Mouse (Mus musculus): ENCODE data around the gene Emg1.
"Not testable (repeated sequence)": the region's sequence is repeated elsewhere in the genome, so short reads cannot be mapped to it uniquely, and the experiment has no call there.

Emg1 gene

DNA sequence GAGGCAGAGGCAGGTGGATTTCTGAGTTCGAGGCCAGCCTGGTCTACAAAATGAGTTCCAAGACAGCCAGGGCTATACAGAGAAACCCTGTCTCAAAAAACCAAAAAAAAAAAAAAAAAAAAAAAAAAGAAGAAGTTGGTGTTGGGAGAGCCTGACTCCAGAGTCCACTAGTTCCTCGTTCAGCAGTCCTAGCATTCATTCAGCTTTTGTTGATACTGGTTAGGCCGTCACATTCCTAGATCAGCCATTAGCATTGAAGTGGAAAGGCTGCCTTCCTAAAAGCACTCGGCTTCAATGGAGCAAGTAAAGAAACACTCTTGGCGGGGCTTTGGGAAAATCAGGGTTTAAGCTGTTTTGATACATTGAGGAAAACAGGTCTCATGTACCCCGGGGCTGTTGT is 29.7 kb downstream of the Emg1 start:
- DNase-seq (ENCODE audit: low spot score) = not testable (repeated sequence)

DNA sequence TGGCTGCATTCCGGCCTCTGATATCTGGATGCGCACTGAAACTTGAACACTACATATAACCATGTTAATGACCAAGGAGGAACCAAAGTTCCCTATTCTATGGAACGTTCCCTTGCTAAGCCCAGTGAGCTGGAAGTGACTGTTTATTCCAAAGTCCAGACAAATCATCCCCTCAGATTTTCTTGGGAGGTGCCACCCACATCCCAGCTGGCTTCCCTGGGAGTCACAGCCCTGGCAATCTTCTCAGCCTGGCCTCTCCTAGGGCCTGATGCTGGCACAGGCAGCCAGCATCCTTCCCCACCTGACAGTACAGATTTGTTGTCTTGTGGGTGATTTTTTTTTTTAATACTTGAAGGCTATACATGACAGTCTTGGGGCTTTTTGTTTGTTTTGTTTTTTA is 32.5 kb downstream of the Emg1 start:
- no peak for DNase-seq (ENCODE audit: low spot score)

GRCm38 (mm10) chr6:124678769-124679168 is 33.2 kb downstream of the Emg1 start:
- no peak for DNase-seq (ENCODE audit: low spot score)

DNA sequence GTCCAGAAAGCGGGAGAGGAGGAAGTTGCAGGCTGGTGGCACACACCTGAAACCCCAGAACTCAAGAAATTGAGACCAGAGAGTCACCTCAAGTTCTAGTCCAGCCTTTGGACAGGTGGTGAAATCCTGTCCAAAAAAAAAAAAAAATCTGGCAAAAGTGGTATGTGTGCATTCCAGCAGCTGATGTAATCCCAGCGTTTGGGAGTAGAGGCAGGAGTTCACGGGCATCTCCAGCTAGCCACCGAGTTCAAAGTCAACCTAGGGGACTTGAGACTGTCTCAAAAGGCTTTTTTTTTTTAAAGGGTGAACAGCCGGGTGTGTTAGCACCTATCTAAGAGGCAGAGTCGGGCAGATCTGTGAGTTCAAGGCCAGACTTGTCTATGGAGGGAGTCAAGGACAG is 35.8 kb downstream of the Emg1 start:
- DNase-seq (ENCODE audit: low spot score) = no peak

- DNase-seq (ENCODE audit: low spot score) = no peak
Measured at GRCm38 (mm10) chr6:124674591-124674990, 37.4 kb downstream of the Emg1 start.

DNA sequence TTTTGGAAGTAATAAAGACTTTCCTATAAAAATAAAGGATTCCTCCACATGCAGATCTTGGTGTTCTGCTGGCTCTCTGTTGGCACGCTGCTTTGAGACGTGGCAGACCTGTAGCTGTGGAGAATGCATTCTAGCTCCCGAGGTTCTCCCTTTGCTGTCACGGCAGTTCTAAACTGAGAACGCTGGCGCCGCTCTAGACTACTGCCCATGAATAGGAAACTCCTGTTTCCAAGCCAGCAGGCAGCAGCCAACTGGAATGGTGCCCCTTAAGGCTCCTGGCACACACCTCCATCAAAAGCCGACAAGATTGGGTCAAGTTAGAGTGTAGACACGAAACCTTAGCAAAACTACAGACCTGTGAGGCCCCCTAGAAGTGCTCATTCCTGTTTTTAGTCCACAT is 38.4 kb downstream of the Emg1 start:
- DNase-seq (ENCODE audit: low spot score) = no peak

DNA sequence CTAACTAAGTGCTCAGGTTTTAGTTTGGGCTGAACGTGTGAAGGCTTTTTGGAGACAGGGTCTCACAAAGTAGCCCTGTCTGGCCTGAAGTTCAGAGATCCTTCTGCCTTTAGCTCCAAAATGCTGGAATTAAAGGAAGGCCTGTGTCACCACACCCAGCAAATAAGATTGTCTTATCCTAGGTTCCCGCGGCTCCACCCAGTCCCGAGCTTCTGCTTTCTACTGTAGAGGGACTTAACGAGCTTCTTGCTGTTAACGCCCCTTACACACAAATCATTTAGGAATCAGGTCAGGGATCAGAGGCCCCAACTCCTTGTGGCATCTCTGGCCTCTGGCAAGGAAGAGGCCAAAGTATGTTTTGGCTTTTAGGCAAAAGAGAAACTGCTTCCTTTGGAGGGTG is 39.9 kb downstream of the Emg1 start:
- no peak for DNase-seq (ENCODE audit: low spot score)

- no peak for DNase-seq (ENCODE audit: low spot score)
Measured at GRCm38 (mm10) chr6:124670281-124670900, 41.6 kb downstream of the Emg1 start.

- no peak for DNase-seq (ENCODE audit: low spot score)
Measured at GRCm38 (mm10) chr6:124669234-124669859, 42.6 kb downstream of the Emg1 start.

DNA sequence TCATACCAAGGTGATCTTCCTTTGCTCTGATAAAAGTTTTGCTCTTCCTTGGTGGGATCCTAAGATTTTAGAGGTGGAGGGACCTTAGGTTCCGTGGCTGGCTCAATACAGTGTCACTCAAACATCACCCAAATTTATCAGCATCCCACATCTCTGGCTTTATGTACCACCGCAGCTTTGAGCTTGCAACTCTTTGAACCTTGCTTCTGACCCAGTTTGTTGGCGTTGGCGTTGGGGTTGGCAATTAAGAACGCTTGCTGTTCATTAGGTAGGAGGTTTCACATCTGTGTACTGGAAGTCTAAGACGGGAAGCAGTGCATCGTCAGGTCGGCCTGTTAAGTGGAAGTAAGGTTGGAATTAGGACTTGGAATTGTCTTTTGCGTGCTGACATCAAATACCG is 47.0 kb downstream of the Emg1 start:
- no peak for DNase-seq (ENCODE audit: low spot score)

GRCm38 (mm10) chr6:124664256-124664655 is 47.7 kb downstream of the Emg1 start:
- no peak for DNase-seq (ENCODE audit: low spot score)

DNA sequence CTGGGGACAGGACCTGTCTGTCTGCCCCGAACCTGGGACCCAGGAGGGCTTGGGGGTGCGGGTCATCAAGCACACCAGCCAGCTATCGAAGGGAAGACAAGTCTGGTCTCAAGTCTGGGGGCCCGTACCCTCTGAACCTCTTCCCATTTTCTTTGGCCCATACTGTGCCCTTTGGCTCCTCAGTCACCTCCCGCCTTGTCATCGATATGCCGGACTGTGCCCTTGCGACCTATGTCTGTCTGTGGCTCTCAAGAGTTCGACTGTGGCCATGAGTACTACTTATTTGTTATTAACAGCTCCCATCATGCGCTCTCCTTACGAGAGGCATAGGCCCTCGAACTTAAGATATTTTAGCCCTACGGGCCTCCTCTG is 48.6 kb downstream of the Emg1 start:
- DNase-seq (ENCODE audit: low spot score) = no peak

GRCm38 (mm10) chr6:124662477-124663423 is 49.2 kb downstream of the Emg1 start, which contains the start of gene Lpcat3:
Gene Lpcat3 (plus strand): TSS chr6:124663027.
- peak; percentile 99 for DNase-seq (ENCODE audit: low spot score)

GRCm38 (mm10) chr6:124661995-124662394 is 50.0 kb downstream of the Emg1 start:
- DNase-seq (ENCODE audit: low spot score) = no peak

GRCm38 (mm10) chr6:124661156-124661806 is 50.7 kb downstream of the Emg1 start:
- no peak for DNase-seq (ENCODE audit: low spot score)

DNA sequence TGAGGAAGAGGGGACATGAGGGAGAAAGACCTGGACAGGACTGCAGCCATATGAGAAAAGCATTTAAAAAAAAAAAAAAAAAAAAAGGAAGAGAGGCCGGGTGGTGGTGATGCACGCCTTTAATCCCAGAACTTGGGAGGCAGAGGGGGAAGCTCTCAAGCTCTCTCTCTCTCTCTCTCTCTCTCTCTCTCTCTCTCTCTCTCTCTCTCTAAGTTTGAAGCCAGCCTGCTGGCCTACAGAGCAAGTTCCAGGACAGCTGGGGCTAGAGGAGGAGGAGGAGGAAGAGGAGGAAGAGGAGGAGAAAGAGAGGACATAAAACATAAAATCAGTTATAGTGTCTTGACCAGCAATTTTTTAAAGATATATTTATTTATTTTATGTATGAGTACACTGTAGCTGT is 53.9 kb downstream of the Emg1 start:
- no peak for DNase-seq (ENCODE audit: low spot score)

DNA sequence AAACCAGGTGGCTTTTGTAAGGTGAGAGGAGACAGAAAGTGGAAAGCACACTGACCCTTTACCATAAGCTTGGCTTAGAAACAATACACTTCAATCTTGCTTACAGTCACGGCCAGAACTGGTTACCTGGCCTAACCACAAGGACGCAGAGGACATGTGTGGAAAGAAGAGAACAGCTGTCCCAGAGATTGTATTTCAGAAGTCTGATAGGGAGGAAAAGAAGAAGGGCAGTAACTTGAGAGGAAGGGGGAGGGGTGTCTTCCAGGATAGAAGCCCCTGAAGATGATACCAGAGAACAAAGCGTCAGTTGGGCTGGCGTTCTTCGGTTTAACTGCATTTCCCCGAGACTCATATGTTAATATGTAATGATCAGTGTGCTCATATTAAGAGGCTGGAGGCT is 56.1 kb downstream of the Emg1 start:
- DNase-seq (ENCODE audit: low spot score) = no peak

Measured in ovary, adult 18-20 months (tissue).